Mouse (Mus musculus): Measurements from ENCODE around the gene Dntt. TPM values are rescaled to one million over a fixed set of nuclear protein-coding genes. Genes with fewer than 3 reads are reported as not detected.

Dntt gene
- polyA plus RNA-seq, 1 experiment from 2014 or later: 0.15 TPM

GRCm38 (mm10) chr19:41086289-41086688 lies 57.2 kb downstream of the Dntt start:
- Histone ChIP-seq H3K9ac (replicated peaks; ENCODE audit: low read length) (no peak overlapping the region), H3K4me1 (ENCODE audit: insufficient read depth, low read length) (no peaks in the 10 kb centered on the region; the same call in 1 of the 2 replicates), H3K4me3 (ENCODE audit: low read length) (no peak overlapping the region), H3K4me2 (replicated peaks; ENCODE audit: low read depth, low read length) (no peak overlapping the region), H3K36me3 (ENCODE audit: insufficient read depth, low read length) (no peaks in the 10 kb centered on the region), H3K27me3 (ENCODE audit: insufficient read depth, low read length) (peaks cover 15% of the 10 kb centered on the region), H3K27ac (ENCODE audit: low read length) (no peak overlapping the region), H3K9me3 (ENCODE audit: low read length) (no peaks in the 10 kb centered on the region)
- 92% methylated on average over 6 of the region's 6 CpGs for WGBS
- 0 out of 2 replicates have a peak, but pooled peaks have one; percentile 12 for ATAC-seq (ENCODE audit: low FRiP score, low TSS enrichment)

DNA sequence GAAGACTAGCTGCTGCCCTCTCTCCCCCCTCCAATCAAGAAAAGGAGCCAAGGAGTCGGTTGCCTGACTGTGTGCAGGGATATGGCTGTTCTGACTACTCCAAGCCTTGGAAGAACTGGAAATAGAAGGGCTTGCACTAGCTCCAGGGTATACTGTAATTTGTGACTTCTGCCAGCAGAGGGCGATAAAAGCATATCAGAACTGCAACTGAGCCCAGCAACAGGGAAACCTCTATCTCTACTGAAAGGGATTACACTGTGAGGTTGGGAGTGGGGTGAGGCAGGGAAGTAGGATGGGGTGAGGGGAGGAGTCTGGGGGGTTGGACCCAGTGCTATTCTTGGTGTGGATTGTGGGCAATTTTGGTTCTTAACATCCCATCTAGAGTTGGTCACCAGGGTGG lies 57.6 kb downstream of the Dntt start:
- no peaks in the 10 kb centered on the region; the same call in 1 of the 2 replicates for H3K4me1 ChIP-seq (ENCODE audit: insufficient read depth, low read length)
- H3K36me3 ChIP-seq (ENCODE audit: insufficient read depth, low read length): no peaks in the 10 kb centered on the region
- no peaks in the 10 kb centered on the region for H3K9me3 ChIP-seq (ENCODE audit: low read length)
- no peak overlapping the region for H3K9ac ChIP-seq (replicated peaks; ENCODE audit: low read length)
- WGBS: 0% methylated on average over 2 of the region's 2 CpGs
- no peak overlapping the region for H3K4me2 ChIP-seq (replicated peaks; ENCODE audit: low read depth, low read length)
- no peak overlapping the region for H3K27ac ChIP-seq (ENCODE audit: low read length)
- peaks cover 15% of the 10 kb centered on the region for H3K27me3 ChIP-seq (ENCODE audit: insufficient read depth, low read length)
- H3K4me3 ChIP-seq (ENCODE audit: low read length): no peak overlapping the region
- ATAC-seq (ENCODE audit: low FRiP score, low TSS enrichment): 0 out of 2 replicates have a peak, but pooled peaks have one; percentile 51

DNA sequence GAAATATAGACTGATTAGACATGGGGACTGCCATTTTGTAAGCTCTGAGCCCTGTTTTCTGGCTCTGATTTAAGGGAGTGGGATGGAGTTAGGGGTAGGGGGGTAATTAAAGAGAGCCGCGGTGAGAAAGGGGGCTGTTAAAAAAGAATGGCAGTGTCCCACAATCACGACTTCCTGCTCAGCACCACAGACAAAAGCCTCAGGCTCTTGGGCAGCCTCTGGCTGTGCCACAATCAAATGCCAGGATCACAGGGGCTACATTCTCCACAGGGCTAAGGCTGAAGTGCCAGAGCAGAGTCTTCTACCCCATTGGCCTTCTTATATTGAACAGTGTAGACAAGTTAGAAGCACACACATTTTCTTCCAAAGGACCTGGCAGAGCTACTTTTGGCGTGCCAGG lies 58.8 kb downstream of the Dntt start:
- Histone ChIP-seq H3K27ac (ENCODE audit: low read length) (no peak overlapping the region), H3K27me3 (ENCODE audit: insufficient read depth, low read length) (peaks cover 15% of the 10 kb centered on the region), H3K36me3 (ENCODE audit: insufficient read depth, low read length) (no peaks in the 10 kb centered on the region), H3K4me1 (ENCODE audit: insufficient read depth, low read length) (no peaks in the 10 kb centered on the region; the same call in 1 of the 2 replicates), H3K4me3 (ENCODE audit: low read length) (no peak overlapping the region), H3K9me3 (ENCODE audit: low read length) (no peaks in the 10 kb centered on the region), H3K4me2 (replicated peaks; ENCODE audit: low read depth, low read length) (no peak overlapping the region; the same call in 1 of the 2 replicates), H3K9ac (replicated peaks; ENCODE audit: low read length) (no peak overlapping the region)
- WGBS: 23% methylated on average over 4 of the region's 4 CpGs
- ATAC-seq (ENCODE audit: low FRiP score, low TSS enrichment): no peak

DNA sequence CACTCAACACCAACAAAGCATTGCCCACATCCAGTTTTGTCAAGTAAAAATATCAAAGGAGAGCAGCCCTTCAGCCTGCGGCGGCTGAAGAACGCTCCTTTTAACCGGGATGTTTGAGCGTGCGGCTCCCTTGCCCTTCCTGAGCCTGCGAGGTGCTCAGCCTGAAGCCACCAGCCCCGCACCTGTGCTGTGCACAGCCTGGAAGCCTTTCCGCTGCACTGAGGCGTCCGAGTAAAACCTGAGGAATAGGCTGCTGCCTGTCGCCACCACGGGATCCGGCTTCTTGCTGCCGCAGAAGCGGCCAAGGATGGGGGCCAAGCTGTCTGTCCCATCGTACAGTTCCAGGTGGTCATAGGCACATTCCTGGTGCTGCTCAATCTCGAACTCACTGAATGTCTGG lies 59.4 kb downstream of the Dntt start:
- peaks cover 15% of the 10 kb centered on the region for H3K27me3 ChIP-seq (ENCODE audit: insufficient read depth, low read length)
- no peaks in the 10 kb centered on the region; the same call in 1 of the 2 replicates for H3K4me1 ChIP-seq (ENCODE audit: insufficient read depth, low read length)
- peak overlapping the region; percentile 30 for H3K4me2 ChIP-seq (replicated peaks; ENCODE audit: low read depth, low read length)
- H3K4me3 ChIP-seq (ENCODE audit: low read length): no peak overlapping the region
- no peaks in the 10 kb centered on the region for H3K36me3 ChIP-seq (ENCODE audit: insufficient read depth, low read length)
- ATAC-seq (ENCODE audit: low FRiP score, low TSS enrichment): no peak
- WGBS: 38% methylated on average over 18 of the region's 18 CpGs
- H3K27ac ChIP-seq (ENCODE audit: low read length): no peak overlapping the region
- no peaks in the 10 kb centered on the region for H3K9me3 ChIP-seq (ENCODE audit: low read length)
- H3K9ac ChIP-seq (replicated peaks; ENCODE audit: low read length): 0 out of 2 replicates have a peak overlapping the region, but pooled peaks have one; percentile 19

DNA sequence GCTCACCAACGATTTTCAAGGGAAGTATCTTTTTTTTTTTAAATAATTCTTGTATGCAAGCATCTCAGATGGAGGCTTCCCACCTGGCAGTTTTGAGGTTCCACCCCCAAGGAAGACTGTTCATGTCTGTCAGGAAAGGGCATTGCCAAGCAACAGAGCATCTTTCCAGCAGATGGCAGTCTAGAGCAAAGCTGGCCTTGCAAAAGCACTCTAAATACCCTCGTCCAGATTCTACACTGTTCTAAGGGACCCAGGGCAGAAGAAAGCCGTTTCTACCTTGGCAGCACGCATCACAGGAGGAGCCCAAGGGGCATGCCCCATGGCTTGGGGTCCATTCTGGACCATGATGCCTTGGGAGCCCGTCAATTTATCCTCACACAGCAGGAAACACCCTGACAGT lies 60.8 kb downstream of the Dntt start:
- H3K36me3 ChIP-seq (ENCODE audit: insufficient read depth, low read length): no peaks in the 10 kb centered on the region

DNA sequence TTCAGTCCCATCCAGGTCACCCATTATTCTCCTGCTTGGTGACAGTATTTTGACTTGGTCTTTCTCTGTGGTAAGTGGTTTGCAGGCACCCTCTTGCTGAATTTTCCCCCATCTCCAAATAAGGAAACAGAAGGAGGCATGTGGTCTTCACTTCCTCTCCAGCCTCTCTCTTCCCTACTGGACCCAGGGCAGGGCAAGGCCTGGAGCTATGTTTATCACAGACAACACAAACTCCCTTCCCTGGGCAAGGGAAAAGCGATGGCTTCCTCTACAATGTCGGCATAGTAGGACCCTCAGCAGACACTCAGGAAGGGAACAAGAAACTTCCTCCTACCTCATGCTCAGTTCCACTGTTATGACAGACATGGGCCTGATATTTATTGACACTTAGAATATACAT lies 62.8 kb downstream of the Dntt start:
- 75% methylated on average over 2 of the region's 2 CpGs for WGBS
- ATAC-seq (ENCODE audit: low FRiP score, low TSS enrichment): no peak
- H3K36me3 ChIP-seq (ENCODE audit: insufficient read depth, low read length): no peaks in the 10 kb centered on the region
- no peaks in the 10 kb centered on the region for H3K9me3 ChIP-seq (ENCODE audit: low read length)
- H3K4me3 ChIP-seq (ENCODE audit: low read length): no peak overlapping the region
- H3K9ac ChIP-seq (replicated peaks; ENCODE audit: low read length): no peak overlapping the region
- H3K27ac ChIP-seq (ENCODE audit: low read length): no peak overlapping the region
- peaks cover 15% of the 10 kb centered on the region for H3K27me3 ChIP-seq (ENCODE audit: insufficient read depth, low read length)
- H3K4me1 ChIP-seq (ENCODE audit: insufficient read depth, low read length): no peaks in the 10 kb centered on the region; the same call in 1 of the 2 replicates
- H3K4me2 ChIP-seq (replicated peaks; ENCODE audit: low read depth, low read length): no peak overlapping the region

More for the DNA sequence above, 60.8 kb downstream of the Dntt start:
- H3K27ac ChIP-seq (ENCODE audit: low read length): no peak overlapping the region
- H3K9me3 ChIP-seq (ENCODE audit: low read length): no peaks in the 10 kb centered on the region
- no peak for ATAC-seq (ENCODE audit: low FRiP score, low TSS enrichment)
- no peak overlapping the region for H3K4me2 ChIP-seq (replicated peaks; ENCODE audit: low read depth, low read length)
- no peaks in the 10 kb centered on the region; the same call in 1 of the 2 replicates for H3K4me1 ChIP-seq (ENCODE audit: insufficient read depth, low read length)
- 10% methylated on average over 5 of the region's 5 CpGs for WGBS
- H3K27me3 ChIP-seq (ENCODE audit: insufficient read depth, low read length): peaks cover 15% of the 10 kb centered on the region
- no peak overlapping the region for H3K9ac ChIP-seq (replicated peaks; ENCODE audit: low read length)
- no peak overlapping the region for H3K4me3 ChIP-seq (ENCODE audit: low read length)

DNA sequence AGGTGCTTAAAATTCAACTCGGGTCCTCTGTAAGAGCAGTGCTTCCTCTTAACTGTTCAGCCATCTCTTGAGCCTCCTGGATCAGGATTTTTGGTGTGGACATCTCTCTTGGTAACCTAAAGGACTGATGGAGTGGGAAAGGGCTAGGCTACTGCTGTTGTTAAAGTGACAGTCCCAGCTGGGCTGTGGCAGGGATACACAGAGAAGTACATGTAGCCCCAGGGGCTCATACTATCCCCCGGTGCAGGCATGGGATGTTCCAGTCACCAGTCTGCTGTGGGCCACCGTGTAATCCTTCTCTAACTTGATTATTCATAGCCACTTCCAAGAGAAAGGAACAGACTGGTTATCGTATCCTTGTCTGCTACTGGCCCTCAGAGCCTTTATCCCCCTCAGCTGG lies 68.0 kb downstream of the Dntt start:
- Histone ChIP-seq H3K9me3 (ENCODE audit: low read length) (no peaks in the 10 kb centered on the region), H3K9ac (replicated peaks; ENCODE audit: low read length) (no peak overlapping the region), H3K27ac (ENCODE audit: low read length) (no peak overlapping the region), H3K4me2 (replicated peaks; ENCODE audit: low read depth, low read length) (no peak overlapping the region), H3K4me1 (ENCODE audit: insufficient read depth, low read length) (no peaks in the 10 kb centered on the region), H3K4me3 (ENCODE audit: low read length) (no peak overlapping the region), H3K36me3 (ENCODE audit: insufficient read depth, low read length) (no peaks in the 10 kb centered on the region), H3K27me3 (ENCODE audit: insufficient read depth, low read length) (no peaks in the 10 kb centered on the region)
- WGBS: 72% methylated on average over 4 of the region's 4 CpGs
- ATAC-seq (ENCODE audit: low FRiP score, low TSS enrichment): no peak

- ATAC-seq (ENCODE audit: low FRiP score, low TSS enrichment): no peak
- Histone ChIP-seq H3K4me3 (ENCODE audit: low read length) (no peak overlapping the region), H3K36me3 (ENCODE audit: insufficient read depth, low read length) (no peaks in the 10 kb centered on the region), H3K4me1 (ENCODE audit: insufficient read depth, low read length) (no peaks in the 10 kb centered on the region), H3K9ac (replicated peaks; ENCODE audit: low read length) (no peak overlapping the region), H3K9me3 (ENCODE audit: low read length) (no peaks in the 10 kb centered on the region), H3K27me3 (ENCODE audit: insufficient read depth, low read length) (no peaks in the 10 kb centered on the region), H3K27ac (ENCODE audit: low read length) (no peak overlapping the region), H3K4me2 (replicated peaks; ENCODE audit: low read depth, low read length) (no peak overlapping the region)
- 91% methylated on average over 7 of the region's 7 CpGs for WGBS
Observed at GRCm38 (mm10) chr19:41100863-41101262, 71.8 kb downstream of the Dntt start.

DNA sequence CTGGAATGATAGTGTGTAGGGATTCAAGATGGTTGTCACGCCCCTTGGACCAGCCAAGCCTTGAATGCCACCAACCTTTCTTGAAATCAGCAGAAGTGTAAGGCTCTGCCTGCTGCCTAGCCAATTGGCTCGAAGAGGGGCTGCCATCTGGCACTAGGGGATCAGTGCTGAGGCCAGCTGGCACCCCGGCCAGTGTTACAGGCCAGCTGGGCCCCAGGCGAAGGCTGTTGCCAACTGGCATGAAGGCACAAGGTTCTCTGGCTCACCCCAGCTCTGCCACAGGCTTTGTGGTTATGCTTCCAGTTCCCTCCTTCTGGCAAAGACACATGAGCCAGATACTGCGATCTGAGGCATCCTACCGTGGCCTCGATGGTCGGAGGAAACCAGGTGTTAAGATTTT lies 72.3 kb downstream of the Dntt start:
- Histone ChIP-seq H3K9ac (replicated peaks; ENCODE audit: low read length) (no peak overlapping the region), H3K4me2 (replicated peaks; ENCODE audit: low read depth, low read length) (no peak overlapping the region), H3K4me3 (ENCODE audit: low read length) (no peak overlapping the region), H3K36me3 (ENCODE audit: insufficient read depth, low read length) (no peaks in the 10 kb centered on the region), H3K27ac (ENCODE audit: low read length) (no peak overlapping the region), H3K9me3 (ENCODE audit: low read length) (no peaks in the 10 kb centered on the region), H3K4me1 (ENCODE audit: insufficient read depth, low read length) (no peaks in the 10 kb centered on the region), H3K27me3 (ENCODE audit: insufficient read depth, low read length) (no peaks in the 10 kb centered on the region)
- ATAC-seq (ENCODE audit: low FRiP score, low TSS enrichment): no peak
- 79% methylated on average over 8 of the region's 8 CpGs for WGBS

DNA sequence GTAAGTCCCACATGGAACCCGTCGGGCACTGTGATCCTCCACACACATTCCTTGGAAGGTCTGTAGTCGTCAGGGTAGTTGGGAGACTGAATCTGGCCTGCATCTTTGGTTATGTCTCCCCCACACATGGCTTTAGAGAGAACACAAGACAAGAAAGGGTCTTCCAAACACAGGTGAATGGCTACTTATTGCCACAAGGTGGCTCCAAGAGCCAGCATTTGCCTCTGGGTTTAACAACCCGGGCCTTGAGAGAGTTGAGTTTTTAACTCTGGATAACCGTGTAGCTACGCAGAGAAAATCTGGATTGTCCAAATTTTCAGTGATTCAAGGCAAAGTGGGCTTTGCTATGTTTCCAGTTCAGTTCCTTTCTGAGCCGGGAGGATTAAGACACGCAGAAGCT lies 75.8 kb downstream of the Dntt start:
- no peaks in the 10 kb centered on the region for H3K36me3 ChIP-seq (ENCODE audit: insufficient read depth, low read length)
- H3K4me2 ChIP-seq (replicated peaks; ENCODE audit: low read depth, low read length): no peak overlapping the region
- no peaks in the 10 kb centered on the region for H3K27me3 ChIP-seq (ENCODE audit: insufficient read depth, low read length)
- 49% methylated on average over 8 of the region's 8 CpGs for WGBS
- no peak for ATAC-seq (ENCODE audit: low FRiP score, low TSS enrichment)
- no peak overlapping the region for H3K27ac ChIP-seq (ENCODE audit: low read length)
- no peaks in the 10 kb centered on the region for H3K9me3 ChIP-seq (ENCODE audit: low read length)
- no peaks in the 10 kb centered on the region for H3K4me1 ChIP-seq (ENCODE audit: insufficient read depth, low read length)
- no peak overlapping the region for H3K9ac ChIP-seq (replicated peaks; ENCODE audit: low read length)
- H3K4me3 ChIP-seq (ENCODE audit: low read length): no peak overlapping the region

Measured in kidney, embryonic 16.5 days (tissue).